Mouse (Mus musculus) spleen, adult 2 months (tissue): ENCODE data around the gene Spata17.

Experiments used
- CTCF ChIP-seq: fragments of 200-500 bp; IDR thresholded peaks from 2 replicates; pipeline ENCODE4 v1.5.1; 2011; ENCODE audit warnings: mild to moderate bottlenecking, inconsistent platforms; ENCODE audit not compliant: insufficient read depth, insufficient read length, insufficient replicate concordance; ENCODE audit errors: extremely low read depth
- POLR2A ChIP-seq: fragments of 200-500 bp; IDR thresholded peaks from 2 replicates; pipeline ENCODE4 v1.6.1; 2011; ENCODE audit warnings: low read depth, low read length, inconsistent platforms

- TF ChIP-seq POLR2A (no peak), CTCF (no peak)
Observed at GRCm38 (mm10) chr1:187132348-187132747, 82.9 kb downstream of the Spata17 start.
